Comparison of ENCODE assay signal across 8 mouse cellular contexts in genomic region chr2:31963491-31963890, GRCm38 (mm10). TPM values are rescaled to one million over a fixed set of nuclear protein-coding genes. Genes with fewer than 3 reads are reported as not detected.
DNase-seq lines count a peak whose midpoint lies in the region; ATAC-seq lines count a peak whose summit lies in the region.
"Had no signal": no experiment of that assay in that cellular context is flagged by ENCODE, and none has a peak within 500 bp of the region (broad histone marks: within the 10 kb centered on the region; RNA-seq: fewer than 3 reads in every experiment).

No protein-coding gene starts in this region.

- H3K9ac ChIP-seq in forebrain, embryonic 15.5 days (replicated peaks): no peak overlapping the region
- H3K9ac ChIP-seq in limb, embryonic 13.5 days: peak overlapping the region; percentile 25; the same call in 1 of the 2 replicates

- no peaks in the 10 kb centered on the region for H3K9me3 ChIP-seq in forebrain, embryonic 15.5 days
- no peaks in the 10 kb centered on the region for H3K9me3 ChIP-seq in limb, embryonic 13.5 days

- H3K4me3 ChIP-seq in forebrain, embryonic 15.5 days: no peak overlapping the region
- no peak overlapping the region for H3K4me3 ChIP-seq in limb, embryonic 13.5 days

- peak; percentile 35 for DNase-seq in Muller cell, postnatal 12 days (ENCODE audit: inconsistent ontology term)
- DNase-seq in brain, adult 2 months (ENCODE audit: low read depth, low spot score): peak; percentile 75
- DNase-seq in urinary bladder, postnatal 14 days (ENCODE audit: low spot score): no peak
- no peak for DNase-seq in frontal cortex, adult 2 months (ENCODE audit: extremely low spot score in 1 of 2, low spot score in 1 of 2)
- DNase-seq: thymus, adult 18-20 months had no signal

- H3K27ac ChIP-seq in forebrain, embryonic 15.5 days (replicated peaks): peak overlapping the region; percentile 90
- H3K27ac ChIP-seq in limb, embryonic 13.5 days: peak overlapping the region; percentile 70

- ATAC-seq in forebrain, embryonic 15.5 days (replicated peaks): no peak; the same call in 1 of the 2 replicates
- ATAC-seq in limb, embryonic 13.5 days (ENCODE audit: low FRiP score, low read depth): no peak
- ATAC-seq in erythroid progenitor cell, adult 5-6 weeks (replicated peaks; ENCODE audit: low FRiP score, poor library complexity, severe bottlenecking): no peak

- H3K27me3 ChIP-seq in forebrain, embryonic 15.5 days: no peaks in the 10 kb centered on the region
- no peaks in the 10 kb centered on the region for H3K27me3 ChIP-seq in limb, embryonic 13.5 days

- H3K36me3 ChIP-seq in forebrain, embryonic 15.5 days: no peaks in the 10 kb centered on the region
- peaks cover 43% of the 10 kb centered on the region for H3K36me3 ChIP-seq in limb, embryonic 13.5 days

- peaks cover 22% of the 10 kb centered on the region for H3K4me1 ChIP-seq in forebrain, embryonic 15.5 days
- peaks cover 7% of the 10 kb centered on the region; the same call in 1 of the 2 replicates for H3K4me1 ChIP-seq in limb, embryonic 13.5 days

- H3K4me2 ChIP-seq in forebrain, embryonic 15.5 days (replicated peaks): no peak overlapping the region
- no peak overlapping the region for H3K4me2 ChIP-seq in limb, embryonic 13.5 days (replicated peaks)

- WGBS in forebrain, embryonic 15.5 days: 65% methylated on average over 7 of the region's 7 CpGs
- WGBS in limb, embryonic 13.5 days: 77% methylated on average over 7 of the region's 7 CpGs

RNA-seq across cellular contexts. Expression of gene Nup214, which starts 10.7 kb away (rescaled TPM):
- 72.9 and 77.6 TPM in 2 replicates for polyA plus RNA-seq in forebrain, embryonic 15.5 days (2015; fragmentation: Nextera tagmentation; extraction: Ambion mirVana)
- 112 and 114 TPM in 2 replicates for polyA plus RNA-seq in limb, embryonic 13.5 days (2015; fragmentation: Nextera tagmentation; extraction: Ambion mirVana)
- 33.2 and 44.4 TPM in 2 replicates for polyA plus RNA-seq in frontal cortex, adult 2 months (2012; rRNA removed)
- 77.8 and 87.6 TPM in 2 replicates for total RNA-seq in erythroid progenitor cell, adult 5-6 weeks (2015; ENCODE audit: low replicate concordance)
- total RNA-seq in erythroid progenitor cell, adult 5-6 weeks (2017; ENCODE audit: low replicate concordance): 31.2 and 39.5 TPM in 2 replicates

RNA-seq across cellular contexts. Expression of gene Aif1l, which starts 13.6 kb away (rescaled TPM):
- 46.8 and 52.2 TPM in 2 replicates for polyA plus RNA-seq in forebrain, embryonic 15.5 days (2015; fragmentation: Nextera tagmentation; extraction: Ambion mirVana)
- polyA plus RNA-seq in limb, embryonic 13.5 days (2015; fragmentation: Nextera tagmentation; extraction: Ambion mirVana): 50.3 and 54.3 TPM in 2 replicates
- polyA plus RNA-seq in frontal cortex, adult 2 months (2012; rRNA removed): 8.7 and 9.2 TPM in 2 replicates
- not detected in 2 replicates for total RNA-seq in erythroid progenitor cell, adult 5-6 weeks (2015; ENCODE audit: low replicate concordance)
- not detected in 2 replicates for total RNA-seq in erythroid progenitor cell, adult 5-6 weeks (2017; ENCODE audit: low replicate concordance)

Comparison
In these comparisons a context has a peak if more than half of its experiments do, and no peak if none do; other contexts are left out.
1. DNase-seq: peak in Muller cell, postnatal 12 days (single experiment) and brain, adult 2 months (single experiment); none in urinary bladder, postnatal 14 days (single experiment) and frontal cortex, adult 2 months (0 of 2).